Mouse (Mus musculus) central nervous system, embryonic 14 days (tissue): Measurements from ENCODE around the gene C730034F03Rik. TPM values are rescaled to one million over a fixed set of nuclear protein-coding genes. Genes with fewer than 3 reads are reported as not detected.

ENCODE experiments used
- polyA plus RNA-seq: library from polyadenylated mRNA; depleted of rRNA; stranded (reverse); fragments of >200 nt; gene quantifications from 2 replicates; pipeline ENCODE4 v1.2.3, GENCODE M21; 2012; rRNA removed

C730034F03Rik gene
- polyA plus RNA-seq, result 3.0 and 3.3 TPM in 2 replicates

DNA sequence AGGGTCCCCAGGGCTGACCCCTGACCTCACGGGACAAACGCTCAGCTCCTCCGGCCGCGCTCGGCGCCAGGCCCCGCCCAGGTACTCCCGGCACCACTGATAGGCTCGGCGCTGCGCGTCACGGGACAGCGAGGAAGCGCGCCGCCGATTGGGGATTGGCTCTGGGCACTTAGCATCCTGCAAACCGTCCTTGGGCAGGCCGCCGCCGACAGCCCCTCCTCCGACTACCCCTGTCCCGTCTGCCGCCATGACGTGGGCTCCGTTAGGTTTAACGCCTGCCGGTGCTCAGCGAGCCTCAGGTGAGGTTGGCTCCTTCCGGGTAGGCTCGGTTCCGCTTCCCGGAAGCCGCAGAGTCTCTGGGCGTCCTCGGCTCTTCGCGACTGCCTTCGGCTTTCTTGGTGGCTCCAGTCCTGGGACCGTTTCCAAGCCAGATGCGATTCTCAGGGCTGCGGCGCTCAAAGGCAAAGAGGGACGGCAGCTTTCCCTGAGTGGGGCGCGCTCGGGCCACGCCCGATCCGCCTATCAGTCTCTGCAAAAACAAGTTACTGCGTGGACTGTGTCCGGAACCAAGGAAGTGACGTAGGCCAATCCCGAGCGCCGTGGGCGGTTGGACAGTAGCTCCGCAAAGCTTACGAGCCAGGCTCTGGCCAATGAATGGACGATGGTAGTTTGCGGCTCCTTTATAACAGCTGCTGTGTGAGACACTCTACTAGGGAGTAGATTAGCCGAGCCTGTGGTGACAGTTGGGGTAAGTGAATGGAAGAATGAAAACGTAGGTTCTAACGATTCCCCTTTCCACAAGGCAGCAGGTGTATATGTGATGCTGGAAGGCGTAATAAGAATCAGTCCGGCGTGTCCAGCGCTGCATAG lies at the start of gene C730034F03Rik, which contains the start of the genes Gm44502 and Chkb:
Gene C730034F03Rik (plus strand): TSS at position 238 of the 870 bp plus-strand sequence.
Gene Gm44502 (minus strand): TSS at position 345 of the 870 bp plus-strand sequence.
Gene Chkb (minus strand): TSS at position 557 of the 870 bp plus-strand sequence.

DNA sequence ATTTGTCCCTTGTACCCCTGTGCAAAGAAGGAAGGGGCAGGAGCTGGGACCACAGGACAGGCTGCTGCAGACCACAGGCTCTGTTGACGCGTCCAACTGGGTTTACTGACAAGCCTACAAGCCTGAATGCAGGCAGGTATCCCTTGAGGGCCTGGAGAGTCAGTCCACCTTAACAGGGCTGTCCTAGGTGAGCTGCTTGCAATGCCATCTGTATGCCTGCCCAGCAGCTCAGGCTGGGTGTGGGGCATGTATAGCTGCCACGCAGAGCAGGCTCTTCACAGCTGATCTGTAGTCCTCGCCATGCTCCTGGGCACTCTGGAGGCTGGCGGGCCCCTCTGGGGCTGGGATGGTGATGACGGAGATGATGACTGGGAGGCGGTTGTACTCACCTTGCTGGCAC lies 44.8 kb upstream of the C730034F03Rik start, which contains the start of gene Klhdc7b:
Gene Klhdc7b (plus strand): TSS at position 301 of the 400 bp plus-strand sequence.

DNA sequence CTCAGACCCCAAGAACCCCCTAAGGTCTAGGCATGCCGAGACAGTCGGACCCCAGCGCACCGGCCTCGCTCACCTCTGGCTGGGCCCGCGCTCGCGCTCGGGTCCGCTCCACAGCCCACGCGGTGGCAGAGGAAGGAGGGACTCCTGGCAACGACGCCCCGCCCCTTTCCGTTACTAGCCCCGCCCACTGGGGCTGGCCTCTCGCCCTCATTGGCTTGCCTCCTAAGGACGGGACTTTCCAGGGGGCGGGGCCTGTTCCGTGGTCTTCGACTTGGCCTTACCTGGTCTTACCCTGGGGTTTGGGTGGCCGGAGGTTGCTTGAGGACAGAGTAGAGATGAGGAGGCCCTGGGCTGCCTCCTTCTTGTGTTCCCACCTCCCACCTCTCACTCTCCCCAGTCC lies 19.3 kb upstream of the C730034F03Rik start, which contains the start of gene Syce3:
Gene Syce3 (minus strand): TSS at position 386 of the 400 bp plus-strand sequence.

DNA sequence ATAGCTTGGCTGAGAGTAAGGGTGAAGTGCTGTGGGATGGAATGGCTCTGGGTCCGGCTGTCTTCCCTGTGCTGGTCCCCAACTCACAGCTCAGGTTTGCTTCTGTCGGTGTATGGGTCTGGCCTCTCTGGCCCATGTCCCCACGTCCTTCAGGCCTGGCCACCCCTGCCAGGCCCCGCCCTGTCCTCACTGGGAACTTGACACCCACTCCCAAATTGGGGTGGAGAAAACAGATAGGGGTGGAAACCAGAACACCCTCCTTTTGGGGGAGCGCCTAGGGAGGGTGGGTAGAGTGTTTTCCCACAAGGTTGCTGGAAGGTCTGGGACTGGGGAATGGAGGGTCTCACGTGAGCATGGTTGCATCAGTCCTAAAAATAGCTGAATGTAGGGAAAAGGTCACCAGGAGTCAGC lies 3.7 kb upstream of the C730034F03Rik start, which contains the start of gene Cpt1b:
Gene Cpt1b (minus strand): TSS at position 153 of the 411 bp plus-strand sequence.

DNA sequence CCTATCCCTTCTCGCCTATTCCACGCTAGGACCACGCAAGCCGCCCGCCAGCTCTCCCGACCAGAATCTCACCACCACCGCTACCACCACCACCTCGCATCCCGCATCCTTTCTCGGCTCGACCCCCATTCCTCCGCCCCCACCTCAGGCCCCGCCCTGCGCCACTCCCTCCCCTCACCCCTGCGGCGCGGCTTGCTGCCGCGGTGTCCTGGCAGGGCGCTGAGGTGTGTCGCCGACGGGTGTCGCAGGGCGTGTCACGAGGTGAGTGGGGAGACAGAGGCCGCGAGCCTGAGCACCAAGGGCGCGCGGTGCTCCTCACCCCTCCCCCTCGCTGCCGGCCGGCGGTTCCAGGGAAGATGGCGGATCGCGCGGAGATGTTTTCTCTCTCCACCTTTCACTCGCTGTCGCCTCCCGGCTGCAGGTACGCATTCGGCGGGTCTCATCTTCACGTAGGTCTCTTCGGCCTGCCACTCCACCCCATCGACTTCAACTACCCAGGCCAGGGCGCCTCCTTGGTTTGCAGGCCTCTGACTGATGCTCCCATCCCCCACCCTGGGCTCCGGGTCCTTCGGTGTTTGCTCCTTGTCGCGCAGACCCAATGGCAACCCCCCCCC lies 24.6 kb downstream of the C730034F03Rik start, which contains the start of gene Mapk8ip2:
Gene Mapk8ip2 (plus strand): TSS at position 49 of the 614 bp plus-strand sequence.

DNA sequence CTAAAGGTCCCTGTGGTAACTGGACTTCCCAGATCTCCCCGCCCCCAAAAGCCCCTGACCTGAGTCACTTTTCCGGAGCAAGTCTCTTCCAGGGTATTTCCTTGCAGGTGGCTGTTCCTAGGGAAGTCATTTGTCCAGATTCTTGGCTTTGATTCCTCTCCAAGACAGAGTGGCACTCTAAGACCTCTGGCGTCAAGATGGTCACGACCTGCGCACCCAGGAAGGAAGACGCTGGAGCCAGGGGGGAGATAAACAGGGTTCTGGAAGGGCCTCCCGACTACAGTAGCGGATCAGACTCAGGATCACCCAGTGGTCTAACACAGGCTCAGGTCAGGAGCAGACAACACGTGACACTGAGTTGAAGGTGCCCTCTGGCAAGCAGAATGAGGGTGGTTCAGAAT lies 47.7 kb downstream of the C730034F03Rik start, which contains the start of gene Arsa:
Gene Arsa (minus strand): TSS at position 335 of the 401 bp plus-strand sequence.

Other genes with a start within 250 kb of the C730034F03Rik start
- gene Plxnb2, start 248.8 kb upstream of the C730034F03Rik start, polyA plus RNA-seq, result 177 and 193 TPM in 2 replicates
- 137 and 147 TPM in 2 replicates for gene Dennd6b, start 233.1 kb upstream of the C730034F03Rik start, polyA plus RNA-seq
- 132 and 154 TPM in 2 replicates for gene Ppp6r2, start 218.0 kb upstream of the C730034F03Rik start, polyA plus RNA-seq
- gene Sbf1, start 114.3 kb upstream of the C730034F03Rik start, polyA plus RNA-seq, result 177 and 203 TPM in 2 replicates
- 0.04 and 0.06 TPM in 2 replicates for gene Adm2, start 106.9 kb upstream of the C730034F03Rik start, polyA plus RNA-seq
- not detected in 2 replicates for gene Miox, start 95.2 kb upstream of the C730034F03Rik start, polyA plus RNA-seq
- gene Lmf2, start 73.9 kb upstream of the C730034F03Rik start, polyA plus RNA-seq, result 28.3 and 34.0 TPM in 2 replicates
- 118 and 120 TPM in 2 replicates for gene Ncaph2, start 73.9 kb upstream of the C730034F03Rik start, polyA plus RNA-seq
- 26.9 and 27.1 TPM in 2 replicates for gene Sco2, start 55.7 kb upstream of the C730034F03Rik start, polyA plus RNA-seq
- 2.6 and 2.8 TPM in 2 replicates for gene Tymp, start 52.5 kb upstream of the C730034F03Rik start, polyA plus RNA-seq
- gene Odf3b, start 50.3 kb upstream of the C730034F03Rik start, polyA plus RNA-seq, result 3.2 and 3.6 TPM in 2 replicates
- 0.01 TPM in 1 of 2 replicates, not detected in the other for gene Klhdc7b, start 44.7 kb upstream of the C730034F03Rik start, polyA plus RNA-seq
- not detected in 2 replicates for gene Syce3, start 19.1 kb upstream of the C730034F03Rik start, polyA plus RNA-seq
- 7.6 and 8.0 TPM in 2 replicates for gene Cpt1b, start 3.7 kb upstream of the C730034F03Rik start, polyA plus RNA-seq
- gene Gm44502, start 107 bp downstream of the C730034F03Rik start, polyA plus RNA-seq, result 0.28 and 0.29 TPM in 2 replicates
- 86.7 and 102 TPM in 2 replicates for gene Chkb, start 319 bp downstream of the C730034F03Rik start, polyA plus RNA-seq
- 68.3 and 76.1 TPM in 2 replicates for gene Mapk8ip2, start 24.3 kb downstream of the C730034F03Rik start, polyA plus RNA-seq
- gene Arsa, start 47.8 kb downstream of the C730034F03Rik start, polyA plus RNA-seq, result 22.9 and 28.1 TPM in 2 replicates
- 25.9 and 30.0 TPM in 2 replicates for gene Shank3, start 70.0 kb downstream of the C730034F03Rik start, polyA plus RNA-seq
- gene Acr, start 138.7 kb downstream of the C730034F03Rik start, polyA plus RNA-seq, result 7.3 and 8.0 TPM in 2 replicates
- 99.4 and 109 TPM in 2 replicates for gene Rabl2, start 162.3 kb downstream of the C730034F03Rik start, polyA plus RNA-seq